Mouse (Mus musculus) hematopoietic stem cell, adult 5-6 weeks (primary cell): Measurements from ENCODE around the gene Slc2a3. TPM values are rescaled to one million over a fixed set of nuclear protein-coding genes. Genes with fewer than 3 reads are reported as not detected.

ENCODE experiments used
- ATAC-seq, 2 experiments: fragments of 125-278 bp in 1 of 2; replicated peaks in 1 of 2; 2 replicates each; pipeline ENCODE4 v1.8.0; 2016 to 2017; ENCODE audit warnings: inconsistent platforms in 2 of 2, mild to moderate bottlenecking in 2 of 2, moderate number of reproducible peaks in 2 of 2, low read depth in 1 of 2, moderate TSS enrichment in 1 of 2; ENCODE audit not compliant: low FRiP score in 2 of 2, poor library complexity in 2 of 2, severe bottlenecking in 2 of 2, insufficient read depth in 1 of 2, low TSS enrichment in 1 of 2
- total RNA-seq: library from RNA; stranded (forward); fragments of 172-1452, 232-1000 nt; gene quantifications from 2 replicates; pipeline ENCODE4 v1.2.3, GENCODE M21; 2017

The Slc2a3 gene
- total RNA-seq, 1 experiment from 2014 or later: 82.1 TPM

GRCm38 (mm10) chr6:122811771-122812600 lies 10.5 kb upstream of the Slc2a3 start:
- peak; percentile 27 to 39; a peak in 3 of 4 replicates for ATAC-seq

GRCm38 (mm10) chr6:122811280-122811652 lies 9.8 kb upstream of the Slc2a3 start:
- ATAC-seq: peak; percentile 76 to 82

GRCm38 (mm10) chr6:122810615-122811279 lies 9.3 kb upstream of the Slc2a3 start:
- peak; percentile 95 for ATAC-seq

GRCm38 (mm10) chr6:122810022-122810614 lies 8.7 kb upstream of the Slc2a3 start:
- ATAC-seq: no peak; a peak in 1 of 4 replicates

GRCm38 (mm10) chr6:122804418-122804817 lies 3.0 kb upstream of the Slc2a3 start:
- peak; percentile 64 to 81 for ATAC-seq

GRCm38 (mm10) chr6:122801801-122802514 lies 518 bp upstream of the Slc2a3 start:
- peak; percentile 52 to 71 for ATAC-seq

GRCm38 (mm10) chr6:122800640-122801300 lies 670 bp downstream of the Slc2a3 start:
- ATAC-seq: peak; percentile 30 to 43

- ATAC-seq: no peak
Measured at GRCm38 (mm10) chr6:122795254-122795935, 6.0 kb downstream of the Slc2a3 start.

GRCm38 (mm10) chr6:122786275-122786674 lies 15.2 kb downstream of the Slc2a3 start:
- ATAC-seq: peak; percentile 77 to 78; a peak in 3 of 4 replicates

- no peak for ATAC-seq
Measured at GRCm38 (mm10) chr6:122784866-122785265, 16.6 kb downstream of the Slc2a3 start.

GRCm38 (mm10) chr6:122782164-122782563 lies 19.3 kb downstream of the Slc2a3 start:
- ATAC-seq: peak; percentile 80 to 81

- no peak for ATAC-seq
Measured at GRCm38 (mm10) chr6:122781167-122781566, 20.3 kb downstream of the Slc2a3 start.

- no peak for ATAC-seq
Measured at GRCm38 (mm10) chr6:122779916-122780315, 21.5 kb downstream of the Slc2a3 start.

- no peak for ATAC-seq
Measured at GRCm38 (mm10) chr6:122776040-122776439, 25.4 kb downstream of the Slc2a3 start.

- no peak for ATAC-seq
Measured at GRCm38 (mm10) chr6:122774345-122774744, 27.1 kb downstream of the Slc2a3 start.

GRCm38 (mm10) chr6:122772701-122773100 lies 28.7 kb downstream of the Slc2a3 start:
- ATAC-seq: no peak
